Mouse (Mus musculus) midbrain, embryonic 11.5 days (tissue): ENCODE measurements at regions not wholly inside any gene's neighbourhood (a gene's known extent, or its start where the extent isn't known, plus 50 kb on each side); places are given as distances from the start of the nearest gene placed in this dataset.

Source experiments
- ATAC-seq: fragments of 200-750 bp; cut with Nextera tagmentation; 2 replicates; pipeline ENCODE4 v1.8.0; 2017; ENCODE audit warnings: moderate TSS enrichment, moderate library complexity; ENCODE audit not compliant: low FRiP score
- DNase-seq: peaks from one replicate; pipeline ENCODE4 v3.0.0; 2015; ENCODE audit warnings: low spot score; ENCODE audit errors: missing footprints
- H3K27ac ChIP-seq: fragments of 300-500 bp; sonication (generic); 2 replicates; pipeline ENCODE4 v1.5.1; 2014; ENCODE audit warnings: low read depth, low read length
- H3K27me3 ChIP-seq: fragments of 300-500 bp; sonication (generic); 2 replicates; pipeline ENCODE4 v1.6.1; 2014; ENCODE audit warnings: mild to moderate bottlenecking, low read length, moderate library complexity, mixed read lengths; ENCODE audit not compliant: control insufficient read depth, insufficient read depth
- H3K36me3 ChIP-seq: fragments of 300-500 bp; sonication (generic); 2 replicates; pipeline ENCODE4 v1.6.1; 2014; ENCODE audit warnings: mild to moderate bottlenecking, low read length, moderate library complexity, mixed read lengths; ENCODE audit not compliant: control insufficient read depth, insufficient read depth
- H3K4me1 ChIP-seq: fragments of 300-500 bp; sonication (generic); 2 replicates; pipeline ENCODE4 v1.6.1; 2014; ENCODE audit warnings: low read length; ENCODE audit not compliant: control insufficient read depth, insufficient read depth
- H3K4me2 ChIP-seq: fragments of 300-500 bp; sonication (generic); 2 replicates; pipeline ENCODE4 v1.6.1; 2014; ENCODE audit warnings: mild to moderate bottlenecking, moderate library complexity
- H3K4me3 ChIP-seq: fragments of 300-500 bp; sonication (generic); 2 replicates; pipeline ENCODE4 v1.5.1; 2014; ENCODE audit warnings: low read depth, low read length
- H3K9ac ChIP-seq: fragments of 300-500 bp; sonication (generic); 2 replicates; pipeline ENCODE4 v1.6.1; 2014; ENCODE audit warnings: low read length
- H3K9me3 ChIP-seq: fragments of 300-500 bp; sonication (generic); 2 replicates; pipeline ENCODE4 v1.6.1; 2016; ENCODE audit warnings: low read length; ENCODE audit not compliant: control insufficient read depth
- WGBS: fragments of 180-500 bp; shearing (Covaris S2); extraction: QIAGEN DNeasy Blood & Tissue Kit; methylation state at CpG from one replicate; pipeline ENCODE4 v1.1.7; 2014; 5-methylcytosine and 5-hydroxymethylcytosine counted together

DNA sequence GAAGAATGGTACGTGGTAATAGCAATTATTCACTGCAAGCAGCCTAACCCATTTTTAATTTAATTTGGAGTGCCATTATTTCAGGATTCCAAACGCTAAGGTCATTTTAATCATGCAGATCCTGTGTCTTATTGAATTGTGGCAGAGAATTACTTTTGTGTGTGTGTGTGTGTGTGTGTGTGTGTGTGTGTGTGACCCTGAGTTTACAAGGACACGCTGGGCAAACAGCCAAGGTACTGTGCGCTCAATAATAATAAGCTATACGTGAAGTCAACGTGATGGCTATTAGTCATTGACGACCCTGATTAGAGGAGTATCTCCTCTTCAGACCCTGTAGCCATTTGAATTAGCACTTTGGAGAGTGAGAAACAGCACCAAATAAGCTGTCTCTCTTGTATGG, 144.1 kb downstream of the Klf7 start:
- Histone ChIP-seq H3K27ac (no peak overlapping the region), H3K4me2 (no peak overlapping the region), H3K4me1 (no peaks in the 10 kb centered on the region), H3K4me3 (no peak overlapping the region), H3K9me3 (no peaks in the 10 kb centered on the region), H3K36me3 (no peaks in the 10 kb centered on the region), H3K9ac (no peak overlapping the region), H3K27me3 (no peaks in the 10 kb centered on the region)
- DNase-seq (no peak), ATAC-seq (no peak)
- WGBS, result 85% methylated on average over 7 of the region's 7 CpGs

DNA sequence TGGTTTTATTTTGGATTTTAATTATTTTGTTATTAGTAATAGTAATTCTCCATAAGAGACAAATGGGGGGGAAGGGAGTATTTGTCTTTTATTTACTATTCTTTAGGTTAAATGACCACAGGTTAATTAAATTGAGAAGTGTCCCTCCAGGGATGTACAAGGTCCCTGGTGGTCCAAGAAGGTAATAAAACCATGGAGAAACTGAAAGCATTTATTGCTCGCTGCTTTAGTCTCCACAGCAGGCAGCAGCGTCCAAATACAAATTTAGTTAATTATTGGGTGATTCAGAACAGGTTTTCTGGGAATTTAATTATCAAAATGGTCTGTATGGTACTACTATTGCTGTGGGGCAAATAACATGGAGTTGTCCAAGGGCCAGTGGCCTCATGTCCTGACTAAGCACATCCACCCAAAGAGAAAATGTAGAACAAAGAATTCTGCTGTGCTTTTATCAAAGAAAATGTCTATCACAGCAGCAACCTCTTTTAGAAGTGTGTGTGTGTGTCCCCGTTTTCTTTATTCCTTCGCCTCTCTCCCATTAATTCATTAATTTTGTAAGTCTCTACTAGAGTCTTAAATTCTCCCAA, 144.7 kb downstream of the Klf7 start:
- no peak overlapping the region for H3K27ac ChIP-seq
- ATAC-seq, result no peak
- no peak overlapping the region for H3K4me3 ChIP-seq
- DNase-seq, result no peak
- no peaks in the 10 kb centered on the region for H3K27me3 ChIP-seq
- no peak overlapping the region for H3K9ac ChIP-seq
- no peaks in the 10 kb centered on the region for H3K4me1 ChIP-seq
- no peaks in the 10 kb centered on the region for H3K36me3 ChIP-seq
- H3K4me2 ChIP-seq, result no peak overlapping the region
- no peaks in the 10 kb centered on the region for H3K9me3 ChIP-seq
- 71% methylated on average over 4 of the region's 4 CpGs for WGBS

DNA sequence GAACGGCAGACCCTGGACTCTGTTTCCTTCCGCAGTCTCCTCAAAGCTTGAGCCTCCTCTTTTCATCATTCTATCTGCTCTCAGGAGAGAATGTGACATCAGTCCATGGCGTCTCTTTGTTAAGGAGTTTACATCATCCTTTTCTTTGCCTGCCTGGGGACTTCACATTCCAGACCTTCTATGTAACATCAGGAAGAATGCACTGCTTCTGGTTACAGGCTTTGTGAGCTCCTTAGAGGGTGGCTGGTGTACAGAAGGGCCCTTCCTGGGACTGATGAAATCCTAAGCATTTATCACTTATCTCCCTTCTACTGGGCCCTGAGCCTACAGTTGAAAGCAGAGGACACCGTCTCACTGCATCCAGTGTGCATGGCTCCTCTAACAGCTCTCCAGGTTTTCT, 145.2 kb downstream of the Klf7 start:
- WGBS, result 67% methylated on average over 4 of the region's 4 CpGs
- Histone ChIP-seq H3K4me1 (no peaks in the 10 kb centered on the region), H3K9ac (no peak overlapping the region), H3K4me3 (no peak overlapping the region), H3K9me3 (no peaks in the 10 kb centered on the region), H3K27ac (no peak overlapping the region), H3K36me3 (no peaks in the 10 kb centered on the region), H3K27me3 (no peaks in the 10 kb centered on the region), H3K4me2 (no peak overlapping the region)
- ATAC-seq, result no peak
- DNase-seq, result no peak

DNA sequence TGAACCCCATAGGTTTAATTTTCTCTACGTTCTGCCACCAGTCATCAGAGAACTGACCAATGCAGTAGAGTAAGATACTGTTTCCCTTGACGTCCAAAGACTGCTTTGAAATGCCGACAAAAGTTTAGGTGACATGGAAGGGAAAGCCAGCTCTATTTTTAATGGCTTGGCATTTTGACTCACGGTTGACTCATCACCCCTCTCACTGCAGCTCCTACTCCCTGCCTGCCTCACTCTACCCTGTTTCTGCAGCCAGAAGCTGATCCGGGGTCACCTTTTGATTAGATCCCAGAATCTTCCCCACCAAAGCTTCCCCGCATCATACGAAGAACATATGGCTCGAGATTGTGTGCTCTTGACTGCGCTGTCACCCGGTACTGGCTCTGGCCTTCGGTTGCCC, 154.2 kb downstream of the Klf7 start:
- no peaks in the 10 kb centered on the region for H3K27me3 ChIP-seq
- H3K4me1 ChIP-seq, result no peaks in the 10 kb centered on the region
- no peaks in the 10 kb centered on the region for H3K36me3 ChIP-seq
- no peak overlapping the region for H3K4me3 ChIP-seq
- DNase-seq (no peak), ATAC-seq (no peak)
- no peak overlapping the region for H3K27ac ChIP-seq
- 91% methylated on average over 11 of the region's 11 CpGs for WGBS
- no peak overlapping the region for H3K9ac ChIP-seq
- no peaks in the 10 kb centered on the region for H3K9me3 ChIP-seq
- no peak overlapping the region for H3K4me2 ChIP-seq

DNA sequence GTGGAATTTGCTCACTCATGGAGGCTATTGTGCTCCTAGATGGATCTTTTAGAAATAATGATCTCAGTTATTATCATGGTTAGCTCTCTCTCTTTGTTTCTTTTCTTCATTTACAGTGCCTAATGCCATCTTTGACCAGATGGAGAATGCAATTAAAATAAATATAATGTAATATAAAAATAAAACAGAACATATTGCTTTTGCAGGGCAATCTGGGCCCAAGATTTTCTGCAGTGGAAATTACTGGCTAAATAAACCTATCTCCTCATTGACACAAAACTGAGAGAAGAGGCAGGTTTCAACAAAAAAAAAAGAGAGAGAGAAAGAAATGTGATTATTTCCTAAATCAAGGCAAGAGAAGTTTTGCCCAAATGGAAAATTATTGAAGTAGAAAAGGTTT, 156.6 kb downstream of the Klf7 start:
- no peak overlapping the region for H3K9ac ChIP-seq
- H3K27me3 ChIP-seq, result no peaks in the 10 kb centered on the region
- no peak overlapping the region for H3K4me2 ChIP-seq
- no peak overlapping the region for H3K27ac ChIP-seq
- no peaks in the 10 kb centered on the region for H3K36me3 ChIP-seq
- ATAC-seq (no peak), DNase-seq (no peak)
- H3K4me3 ChIP-seq, result no peak overlapping the region
- H3K9me3 ChIP-seq, result no peaks in the 10 kb centered on the region
- H3K4me1 ChIP-seq, result no peaks in the 10 kb centered on the region

DNA sequence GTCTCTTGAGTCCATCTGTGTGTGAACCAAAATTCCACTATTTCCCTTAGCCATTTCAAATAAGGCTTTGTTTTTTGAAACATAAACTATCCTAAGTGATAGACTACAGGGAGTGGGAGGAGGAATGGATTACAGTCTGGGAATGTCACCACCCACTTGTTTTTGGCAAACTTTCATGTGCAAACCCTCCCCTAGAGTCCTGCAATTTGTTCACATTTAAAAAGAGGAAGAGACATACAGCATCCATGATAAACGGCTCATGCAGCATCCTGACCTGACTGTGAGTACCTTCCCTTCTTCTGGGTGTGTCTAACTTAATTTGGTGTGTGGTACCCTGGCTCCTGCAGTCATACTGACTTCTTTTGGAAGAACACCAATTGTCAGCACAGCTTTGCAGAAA, 157.6 kb downstream of the Klf7 start:
- Histone ChIP-seq H3K4me2 (no peak overlapping the region), H3K4me3 (no peak overlapping the region), H3K4me1 (no peaks in the 10 kb centered on the region), H3K9me3 (no peaks in the 10 kb centered on the region), H3K9ac (no peak overlapping the region), H3K36me3 (no peaks in the 10 kb centered on the region), H3K27ac (no peak overlapping the region), H3K27me3 (no peaks in the 10 kb centered on the region)
- DNase-seq (no peak), ATAC-seq (no peak)
- 75% methylated on average over 1 of the region's 1 CpGs for WGBS

DNA sequence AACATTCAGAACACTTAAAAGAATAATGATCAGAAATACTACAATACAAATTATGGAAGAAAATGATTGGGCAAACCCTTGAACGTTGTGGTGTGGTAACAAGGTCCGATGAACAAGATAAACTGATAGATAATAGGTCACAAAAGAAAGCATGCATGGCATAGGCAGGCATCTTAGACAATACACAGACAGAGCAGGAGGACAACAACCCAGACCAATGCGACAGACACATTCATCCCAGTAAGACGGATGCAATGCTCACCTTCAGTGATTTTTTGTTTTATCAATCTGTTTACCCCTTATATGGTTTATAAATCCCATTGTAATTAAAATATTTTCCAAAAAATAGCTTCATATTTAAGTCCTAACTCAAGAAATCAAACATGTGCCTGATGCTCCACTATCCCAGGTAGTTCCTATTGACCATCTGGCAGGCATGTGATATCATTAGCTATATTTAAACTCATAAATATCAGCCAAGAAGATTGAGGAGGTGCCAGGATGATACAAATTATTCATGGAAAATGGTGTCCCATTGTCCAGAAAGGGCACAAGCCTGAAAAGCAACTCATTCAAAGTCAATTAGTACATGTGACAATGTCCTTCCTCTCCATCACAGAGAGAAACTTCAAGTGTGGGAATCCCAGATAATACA, 166.3 kb downstream of the Klf7 start:
- Histone ChIP-seq H3K4me2 (no peak overlapping the region), H3K4me3 (no peak overlapping the region), H3K9ac (no peak overlapping the region), H3K27ac (no peak overlapping the region), H3K4me1 (no peaks in the 10 kb centered on the region), H3K9me3 (no peaks in the 10 kb centered on the region), H3K36me3 (no peaks in the 10 kb centered on the region), H3K27me3 (no peaks in the 10 kb centered on the region)
- no peak for ATAC-seq
- WGBS, result 92% methylated on average over 4 of the region's 4 CpGs
- no peak for DNase-seq

DNA sequence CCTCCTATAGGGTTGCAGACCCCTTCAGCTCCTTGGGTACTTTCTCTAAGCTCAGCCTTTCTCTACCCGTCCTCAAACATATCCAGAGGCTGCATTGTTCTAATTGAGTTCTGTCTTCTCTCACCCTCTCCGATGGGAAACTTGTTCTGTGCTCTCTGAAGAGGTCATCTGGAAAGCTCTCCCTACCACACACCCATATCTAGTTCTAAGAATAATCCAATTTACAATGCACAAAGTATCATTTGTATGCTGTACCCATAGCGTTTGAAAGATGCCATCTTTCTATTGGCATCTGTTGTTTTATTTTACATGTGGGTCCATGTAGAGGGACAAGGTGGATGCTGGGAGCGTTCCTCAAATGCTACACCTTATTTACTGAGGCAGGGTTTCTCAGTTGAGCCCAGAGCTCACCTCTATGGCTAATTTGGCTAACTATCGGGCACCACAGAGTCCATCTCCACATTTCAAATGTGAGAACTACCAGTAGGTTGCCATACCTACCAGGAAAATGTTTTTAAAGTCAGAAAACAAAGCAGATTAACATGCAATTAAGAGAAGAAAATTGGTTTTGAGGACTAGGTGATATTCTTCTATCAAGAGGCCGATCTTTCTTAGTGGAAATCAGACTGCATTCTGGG, 167.1 kb downstream of the Klf7 start:
- Histone ChIP-seq H3K27me3 (no peaks in the 10 kb centered on the region), H3K9me3 (no peaks in the 10 kb centered on the region), H3K4me3 (no peak overlapping the region), H3K4me1 (no peaks in the 10 kb centered on the region), H3K9ac (no peak overlapping the region), H3K4me2 (no peak overlapping the region), H3K27ac (no peak overlapping the region), H3K36me3 (no peaks in the 10 kb centered on the region)
- DNase-seq (no peak), ATAC-seq (no peak)
- WGBS, result 91% methylated on average over 6 of the region's 6 CpGs

DNA sequence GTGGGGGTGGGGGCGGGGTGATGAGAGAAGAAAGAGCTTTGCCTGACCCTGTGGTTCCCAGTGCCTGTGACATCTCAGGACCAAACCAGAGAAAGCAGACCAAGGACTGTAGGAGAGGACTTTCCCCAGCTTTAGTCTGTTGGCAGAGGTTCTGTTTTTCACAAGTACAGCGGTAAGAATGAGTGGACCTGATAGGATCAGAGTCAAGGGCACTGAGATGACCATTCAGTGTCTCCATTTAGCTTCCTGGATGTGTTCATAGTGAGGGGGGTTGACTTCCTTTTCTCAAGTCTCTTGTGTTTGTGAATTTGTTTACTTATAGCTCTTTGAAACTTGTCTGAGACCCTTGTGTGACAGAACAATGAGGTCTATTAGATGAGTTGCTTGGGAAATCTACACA, 167.9 kb downstream of the Klf7 start:
- no peaks in the 10 kb centered on the region for H3K4me1 ChIP-seq
- no peak overlapping the region for H3K4me3 ChIP-seq
- no peak overlapping the region for H3K4me2 ChIP-seq
- H3K27me3 ChIP-seq, result no peaks in the 10 kb centered on the region
- 74% methylated on average over 2 of the region's 2 CpGs for WGBS
- no peak overlapping the region for H3K27ac ChIP-seq
- no peaks in the 10 kb centered on the region for H3K36me3 ChIP-seq
- H3K9me3 ChIP-seq, result no peaks in the 10 kb centered on the region
- DNase-seq (no peak), ATAC-seq (no peak)
- no peak overlapping the region for H3K9ac ChIP-seq
